Mouse (Mus musculus) ES-Bruce4 (cell line): ENCODE results near the gene Pipox.

Experiments used
- CTCF ChIP-seq: IDR thresholded peaks from one replicate; pipeline ENCODE4 v1.8.1; 2011; ENCODE audit warnings: low read depth, low read length
- EP300 ChIP-seq: IDR thresholded peaks from 2 replicates; pipeline ENCODE4 v1.6.1; 2011; ENCODE audit warnings: low read depth, low read length; ENCODE audit not compliant: insufficient read depth
- POLR2A ChIP-seq: IDR thresholded peaks from one replicate; pipeline ENCODE4 v1.8.1; 2011; ENCODE audit warnings: low read length; ENCODE audit not compliant: insufficient read depth

GRCm38 (mm10) chr11:77925836-77926657, 32.2 kb upstream of the Pipox start:
- TF ChIP-seq CTCF (no peak), POLR2A (no peak), EP300 (no peak)
